Mouse (Mus musculus): ENCODE measurements around the gene Zfr. TPM values are rescaled to one million over a fixed set of nuclear protein-coding genes. Genes with fewer than 3 reads are reported as not detected.
"Not testable (repeated sequence)": the region's sequence is repeated elsewhere in the genome, so short reads cannot be mapped to it uniquely, and the experiment has no call there.

The Zfr gene
- polyA plus RNA-seq, 2 experiments from 2014 or later, result 189 to 227 TPM

- ATAC-seq, result peak; percentile 91
Observed at GRCm38 (mm10) chr15:12108200-12108599, 9.4 kb upstream of the Zfr start.

DNA sequence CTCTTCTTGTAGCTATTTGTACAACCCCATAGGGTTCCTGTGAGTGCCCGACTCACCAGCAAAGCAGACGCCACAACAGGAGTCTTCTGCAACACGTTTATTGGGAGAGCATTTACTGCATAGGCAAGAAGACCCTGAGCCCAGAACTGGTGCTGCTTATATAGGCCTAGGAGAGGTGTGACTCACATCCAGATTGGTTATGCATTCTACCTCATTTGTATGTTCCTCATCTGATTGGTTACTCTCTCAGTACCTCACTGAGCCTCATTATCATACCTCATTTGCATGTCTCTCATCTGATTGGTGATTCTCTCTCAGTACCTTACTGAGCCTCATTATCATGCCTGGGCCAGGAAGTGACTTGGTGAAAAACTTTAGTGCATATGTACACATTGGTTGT, 8.7 kb upstream of the Zfr start:
- ATAC-seq, result not testable (repeated sequence)

- no peak for ATAC-seq
Observed at GRCm38 (mm10) chr15:12111232-12111631, 6.4 kb upstream of the Zfr start.

DNA sequence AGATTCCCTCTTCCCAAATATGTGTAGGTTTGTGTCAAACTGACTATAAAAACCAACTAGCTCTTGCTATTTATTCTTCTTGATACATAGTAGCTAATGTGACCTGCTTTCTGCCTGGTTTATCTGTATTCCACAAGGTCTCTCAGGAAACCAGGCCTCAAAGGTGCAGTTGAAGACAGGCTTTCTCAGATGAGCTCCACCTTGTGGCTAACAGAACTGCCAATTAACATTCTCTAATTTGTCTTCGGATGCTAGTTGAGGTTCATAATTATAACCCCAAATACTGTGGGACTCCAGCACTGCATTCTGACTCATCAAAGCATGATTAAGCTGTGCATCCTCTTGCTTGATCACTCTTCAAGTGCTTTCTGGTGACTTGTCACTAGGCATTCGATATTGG, 4.2 kb upstream of the Zfr start:
- no peak for ATAC-seq

- ATAC-seq, result no peak
Observed at GRCm38 (mm10) chr15:12114546-12114945, 3.1 kb upstream of the Zfr start.

GRCm38 (mm10) chr15:12115722-12116230, 1.9 kb upstream of the Zfr start:
- ATAC-seq, result no peak

GRCm38 (mm10) chr15:12118093-12118431, 431 bp downstream of the Zfr start:
- peak; percentile 6 for ATAC-seq

DNA sequence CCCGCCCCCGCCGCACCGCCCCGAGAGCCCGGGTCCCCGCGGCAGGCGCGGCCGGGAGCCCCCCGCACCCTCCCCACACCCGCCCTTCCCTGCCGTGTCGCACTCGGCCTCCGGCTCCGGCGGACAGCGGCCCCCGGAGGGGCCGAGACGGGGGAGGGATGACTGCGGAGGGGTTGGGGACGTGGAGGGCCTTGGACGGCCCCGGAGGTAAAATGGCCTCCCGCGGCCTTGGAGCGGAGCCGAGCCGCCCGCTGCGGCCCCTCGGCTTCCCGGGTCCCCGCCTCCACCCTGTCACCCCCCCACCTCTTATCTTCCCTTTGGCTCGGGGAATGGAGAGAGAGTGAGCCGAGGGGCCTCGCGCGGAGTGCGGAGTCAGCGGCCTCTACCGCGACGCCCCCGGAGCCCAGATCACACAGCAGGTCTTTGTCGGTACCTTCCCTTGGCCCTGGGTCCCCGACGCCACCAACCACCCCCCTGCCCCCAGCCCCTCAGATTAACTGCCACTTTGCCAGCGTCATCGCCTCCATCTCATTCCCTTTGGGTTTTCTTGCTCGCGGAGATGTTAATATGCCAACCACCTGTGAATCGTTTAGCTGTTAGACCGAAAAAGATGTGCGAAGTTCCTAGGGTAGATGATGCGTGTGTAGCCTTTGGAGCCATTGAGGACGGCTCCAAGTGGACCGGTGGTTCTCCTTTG, 949 bp downstream of the Zfr start:
- ATAC-seq, result peak; percentile 8

DNA sequence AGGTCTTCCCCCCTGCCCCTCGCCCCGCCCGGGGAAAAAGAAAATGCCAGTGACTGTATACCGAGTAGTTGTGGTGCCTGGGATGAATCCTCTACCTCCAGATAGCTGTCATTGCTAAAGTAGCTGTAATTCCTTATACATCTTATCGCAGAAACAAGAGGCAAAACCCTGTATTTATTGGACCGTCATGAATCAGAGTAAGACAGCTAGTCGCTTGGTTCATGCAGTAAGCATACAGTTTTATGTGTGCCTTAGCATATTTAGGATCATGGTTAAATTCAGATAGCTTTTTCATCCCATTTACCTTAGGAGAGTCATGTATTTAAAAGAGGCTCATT, 1.5 kb downstream of the Zfr start:
- no peak for ATAC-seq

DNA sequence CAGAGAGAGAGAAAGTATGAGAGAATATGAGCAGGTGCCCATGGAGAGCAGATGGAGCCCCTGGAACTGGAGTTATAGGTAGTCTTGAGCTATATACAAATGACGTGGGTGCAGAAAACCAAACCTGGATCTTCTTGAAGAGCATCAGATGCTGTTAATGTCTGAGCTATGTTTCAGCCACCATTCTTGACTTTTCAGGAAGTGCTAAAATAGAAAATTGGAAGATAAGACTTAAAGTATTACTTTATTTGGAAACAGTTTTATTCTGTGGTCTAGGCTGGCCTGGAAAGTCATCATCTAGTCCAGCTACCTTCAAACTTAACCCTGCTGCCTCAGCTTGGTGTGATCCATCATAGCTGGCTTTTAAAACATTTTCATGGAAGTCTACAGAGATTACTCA, 7.3 kb downstream of the Zfr start:
- ATAC-seq, result no peak

DNA sequence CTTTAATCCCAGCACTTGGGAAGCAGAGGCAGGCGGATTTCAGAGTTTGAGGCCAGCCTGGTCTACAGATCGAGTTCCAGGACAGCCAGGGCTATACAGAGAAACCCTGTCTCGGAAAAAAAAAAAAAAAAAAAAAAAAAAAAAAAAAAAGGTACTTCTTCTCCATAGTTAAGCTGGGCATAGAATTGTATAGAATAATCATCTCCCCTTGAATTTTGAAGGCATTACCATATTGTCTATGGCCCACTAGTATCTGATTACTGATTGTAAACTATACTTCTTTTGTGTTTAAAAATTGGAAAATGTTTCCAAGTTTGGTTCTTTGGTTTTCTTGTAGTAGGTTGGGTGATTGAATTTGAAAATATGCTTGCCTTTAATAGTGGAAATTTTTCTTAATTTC, 13.2 kb downstream of the Zfr start:
- not testable (repeated sequence) for ATAC-seq

DNA sequence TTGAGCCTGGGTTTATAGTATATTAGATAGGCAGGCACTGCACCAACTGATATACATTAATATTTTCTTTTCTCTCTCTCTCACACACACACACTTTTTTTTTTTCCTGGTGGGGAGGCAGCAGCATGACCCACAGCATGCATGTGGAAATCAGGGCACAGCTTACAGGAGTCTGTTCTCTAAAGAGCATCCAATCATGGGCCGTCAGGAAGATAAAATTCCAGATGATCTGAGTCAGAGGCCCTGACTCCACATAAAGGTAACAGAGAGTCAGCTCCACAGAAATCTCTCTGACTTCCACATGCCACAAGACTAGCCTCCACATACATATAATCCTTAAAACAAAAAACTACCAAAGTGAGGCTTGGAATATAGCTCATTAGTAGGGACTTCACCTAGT, 16.9 kb downstream of the Zfr start:
- no peak for ATAC-seq

- no peak for ATAC-seq
Observed at GRCm38 (mm10) chr15:12135368-12135767, 17.7 kb downstream of the Zfr start.

- peak; percentile 72 for ATAC-seq
Observed at GRCm38 (mm10) chr15:12136371-12136770, 18.7 kb downstream of the Zfr start.

GRCm38 (mm10) chr15:12140985-12141729, 23.5 kb downstream of the Zfr start:
- no peak for ATAC-seq

GRCm38 (mm10) chr15:12147423-12147822, 29.8 kb downstream of the Zfr start:
- ATAC-seq, result no peak

DNA sequence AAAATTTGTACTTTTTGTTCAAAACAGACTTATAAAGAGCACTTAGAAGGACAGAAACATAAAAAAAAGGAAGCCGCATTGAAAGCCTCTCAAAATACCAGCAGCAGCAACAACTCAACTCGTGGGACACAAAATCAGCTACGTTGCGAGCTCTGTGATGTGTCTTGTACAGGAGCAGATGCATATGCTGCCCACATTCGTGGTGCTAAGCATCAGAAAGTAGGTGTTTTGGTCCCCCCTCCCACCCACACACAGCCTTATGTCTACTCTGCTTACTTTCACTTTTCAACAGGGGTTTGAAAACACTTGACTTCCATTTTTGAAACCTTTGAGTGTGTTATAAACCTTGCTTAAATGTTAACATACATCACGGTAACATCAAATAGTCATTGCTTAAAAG, 31.9 kb downstream of the Zfr start:
- peak; percentile 63 for ATAC-seq

- ATAC-seq, result no peak
Observed at GRCm38 (mm10) chr15:12153747-12154146, 36.1 kb downstream of the Zfr start.

GRCm38 (mm10) chr15:12178126-12178525, 60.5 kb downstream of the Zfr start:
- no peak for ATAC-seq

DNA sequence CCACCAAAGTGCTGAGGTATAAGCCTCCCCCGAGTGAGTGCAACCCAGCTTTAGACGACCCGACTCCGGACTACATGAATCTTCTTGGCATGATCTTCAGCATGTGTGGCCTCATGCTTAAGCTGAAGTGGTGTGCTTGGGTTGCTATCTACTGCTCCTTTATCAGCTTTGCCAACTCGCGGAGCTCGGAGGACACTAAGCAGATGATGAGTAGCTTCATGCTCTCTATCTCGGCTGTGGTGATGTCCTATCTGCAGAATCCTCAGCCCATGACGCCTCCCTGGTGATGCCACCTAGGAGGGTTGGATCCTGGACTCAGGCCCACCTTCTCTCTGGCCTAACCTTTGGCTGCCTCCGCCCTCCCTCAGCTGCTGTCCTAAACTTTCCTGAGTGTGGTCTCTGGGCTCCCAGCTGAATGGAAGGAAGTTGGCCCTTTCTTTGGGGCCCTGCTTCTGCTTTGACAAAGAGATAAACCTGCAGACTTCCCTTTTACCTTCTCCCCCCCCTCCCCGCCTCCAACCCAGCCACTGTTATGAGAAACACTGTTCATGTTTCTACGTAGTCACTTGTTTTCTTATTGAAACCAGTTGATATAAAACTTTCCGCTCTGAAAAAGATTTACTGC, 63.7 kb downstream of the Zfr start:
- peak; percentile 51 for ATAC-seq

- peak; percentile 39 for ATAC-seq
Observed at GRCm38 (mm10) chr15:12193880-12194816, 76.5 kb downstream of the Zfr start.

DNA sequence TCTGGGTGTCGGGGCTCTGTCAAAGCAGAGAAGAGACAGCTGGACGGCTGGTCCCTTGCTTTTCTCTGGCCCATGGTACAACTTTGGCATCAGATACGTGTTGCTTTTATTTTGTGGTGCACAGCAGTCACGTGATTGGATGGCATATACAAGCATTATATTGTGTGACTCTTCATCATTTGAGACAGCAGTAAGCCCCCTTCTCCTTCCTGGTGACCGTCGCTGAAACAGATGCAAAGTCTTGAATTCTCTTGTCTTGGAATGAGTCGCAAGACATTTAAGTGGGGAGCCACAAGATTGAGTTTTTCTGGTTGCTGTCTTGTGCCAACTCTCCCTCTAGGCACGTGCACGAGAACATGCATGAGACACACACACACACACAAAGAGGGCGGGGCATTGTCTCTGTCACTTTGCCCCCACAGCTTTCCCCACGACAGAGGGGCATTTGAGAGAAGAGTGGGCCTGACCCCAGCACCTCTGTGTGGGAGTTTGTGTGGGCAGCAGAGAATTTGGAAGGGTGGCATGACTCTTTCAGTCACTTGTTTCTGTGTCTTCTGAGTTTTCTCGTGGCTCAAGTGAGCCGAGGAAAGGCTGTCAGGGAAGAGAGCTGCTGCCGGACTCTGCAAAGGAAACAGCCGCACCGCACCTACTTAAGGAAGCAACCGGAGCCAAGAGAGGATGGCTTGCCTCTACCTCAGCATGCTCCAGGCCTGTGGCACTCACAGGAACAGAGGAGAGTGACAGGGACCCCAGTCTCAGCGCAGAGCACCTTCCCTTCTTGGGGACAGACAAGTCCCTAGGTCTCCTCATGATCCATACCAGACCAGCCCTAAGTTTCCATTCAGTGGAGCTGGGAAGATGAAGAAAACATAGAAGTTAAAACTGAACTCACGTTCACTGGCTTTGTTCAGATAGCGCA, 77.4 kb downstream of the Zfr start:
- ATAC-seq, result no peak

All from CD4-positive, CD25-positive, alpha-beta regulatory T cell, adult 4 months (primary cell).